Mouse (Mus musculus): ENCODE measurements around the gene Fhit. TPM values are rescaled to one million over a fixed set of nuclear protein-coding genes. Genes with fewer than 3 reads are reported as not detected.
A peak's percentile ranks its signal among the peaks of the same experiment; 100 is the strongest.

Gene Fhit
- polyA plus RNA-seq, 1 experiment from 2014 or later: 7.9 TPM

DNA sequence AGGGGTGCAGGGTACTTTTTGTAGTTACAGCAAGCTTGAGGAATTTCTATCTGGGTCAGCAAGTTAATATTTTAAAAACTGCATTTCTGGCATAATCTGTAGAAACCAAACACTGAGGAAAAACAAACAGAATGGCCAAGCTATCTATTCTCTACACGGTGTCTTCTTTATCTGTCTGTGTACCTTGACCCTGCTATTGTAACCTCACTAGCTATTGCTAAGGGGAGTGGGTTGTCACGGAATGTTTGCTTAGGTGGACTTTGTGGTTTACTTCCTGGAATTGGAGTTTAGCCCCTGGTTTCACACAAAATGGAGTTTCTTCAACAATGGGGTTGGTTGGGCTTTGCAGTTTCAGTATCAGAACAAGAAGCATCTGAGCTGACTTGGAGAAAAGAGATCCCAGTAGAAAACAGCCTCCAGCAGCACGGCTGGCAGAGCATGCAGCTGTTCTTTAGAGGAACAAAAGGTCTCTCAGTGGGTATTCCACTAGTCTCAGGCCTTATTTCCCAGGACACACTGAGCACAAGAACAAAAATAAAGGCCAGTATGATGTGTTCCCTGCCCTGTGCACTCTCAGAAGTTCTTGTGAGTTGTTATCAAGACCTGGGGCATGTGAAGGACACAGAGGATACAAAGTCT, 1540.8 kb downstream of the Fhit start:
- Histone ChIP-seq H3K27me3 (no peaks in the 10 kb centered on the region), H3K4me3 (no peak overlapping the region), H3K27ac (replicated peaks) (no peak overlapping the region), H3K9ac (no peak overlapping the region), H3K4me2 (no peak overlapping the region), H3K36me3 (no peaks in the 10 kb centered on the region), H3K4me1 (replicated peaks) (peaks cover 26% of the 10 kb centered on the region), H3K9me3 (no peaks in the 10 kb centered on the region)
- no peak for ATAC-seq (ENCODE audit: low read depth)
- 13% methylated on average over 3 of the region's 3 CpGs for WGBS

DNA sequence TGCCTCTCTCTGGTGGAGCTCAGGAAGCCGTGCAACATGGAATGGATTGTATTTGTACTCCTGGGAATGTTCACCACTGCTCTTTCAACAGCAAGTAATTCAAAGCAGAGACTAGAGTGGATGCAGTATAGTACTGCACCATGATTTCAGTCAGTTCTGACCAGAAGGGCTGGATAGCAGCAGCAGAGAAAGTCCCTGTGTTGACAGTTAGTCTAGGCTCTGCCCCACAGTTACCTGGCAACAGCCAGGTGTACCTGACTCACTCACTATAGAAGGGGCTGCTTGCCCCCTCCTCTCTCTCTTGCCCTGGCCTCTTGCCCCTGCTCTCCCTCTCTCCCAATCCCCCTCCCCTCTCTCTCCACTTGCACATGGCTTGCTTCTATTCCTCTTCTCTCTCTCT, 1542.0 kb downstream of the Fhit start:
- Histone ChIP-seq H3K36me3 (no peaks in the 10 kb centered on the region), H3K9ac (no peak overlapping the region), H3K4me3 (no peak overlapping the region), H3K27ac (replicated peaks) (no peak overlapping the region), H3K4me1 (replicated peaks) (peaks cover 26% of the 10 kb centered on the region), H3K27me3 (no peaks in the 10 kb centered on the region), H3K4me2 (no peak overlapping the region), H3K9me3 (no peaks in the 10 kb centered on the region)
- 43% methylated on average over 1 of the region's 1 CpGs for WGBS
- peak; percentile 47; the same call in 1 of the 2 replicates for ATAC-seq (ENCODE audit: low read depth)

DNA sequence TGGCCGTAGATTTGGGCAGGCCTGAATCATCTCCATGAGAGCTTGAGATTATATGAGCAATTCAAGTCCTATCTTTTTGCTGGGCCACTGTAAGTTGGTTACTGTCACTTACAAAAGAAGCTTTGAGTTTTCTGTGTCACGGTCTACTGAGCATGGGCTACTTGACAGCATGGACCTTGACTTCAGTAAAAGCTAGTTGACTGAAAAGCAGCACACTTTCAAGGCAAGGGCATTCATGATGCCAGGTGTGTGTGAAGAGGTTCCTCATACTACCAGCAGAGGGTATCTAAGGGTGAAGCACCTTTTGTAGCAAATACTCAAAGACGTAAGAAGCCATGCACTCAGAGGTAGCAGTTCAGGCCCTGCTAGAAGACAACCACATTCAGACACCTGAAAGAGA, 1548.7 kb downstream of the Fhit start:
- WGBS: 94% methylated on average over 3 of the region's 3 CpGs
- no peak overlapping the region for H3K9ac ChIP-seq

DNA sequence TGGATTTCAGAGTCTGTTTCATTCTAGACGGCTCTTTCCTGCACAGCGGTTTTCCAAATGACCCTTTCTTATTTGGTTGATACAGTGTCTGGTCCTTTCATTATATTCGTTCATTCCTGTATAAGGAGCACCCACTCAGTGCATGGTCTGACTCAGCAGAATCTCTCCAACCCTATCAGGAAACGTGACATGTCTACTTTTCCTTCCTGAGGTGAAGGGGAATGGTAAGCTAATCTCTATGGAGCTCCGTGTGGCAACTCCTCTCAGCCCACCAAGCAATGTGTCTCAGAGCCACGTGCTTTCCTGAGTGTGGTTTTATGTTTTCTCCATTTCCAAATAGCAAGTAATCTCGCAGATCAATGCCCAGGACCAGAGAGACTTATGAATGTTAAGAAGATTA, 1552.7 kb downstream of the Fhit start:
- ATAC-seq (ENCODE audit: low read depth): no peak
- WGBS: 80% methylated on average over 7 of the region's 7 CpGs
- no peak overlapping the region for H3K9ac ChIP-seq

More for the DNA sequence above, 1548.7 kb downstream of the Fhit start:
- Histone ChIP-seq H3K4me1 (replicated peaks) (no peaks in the 10 kb centered on the region), H3K27me3 (no peaks in the 10 kb centered on the region), H3K9me3 (no peaks in the 10 kb centered on the region), H3K27ac (replicated peaks) (no peak overlapping the region), H3K36me3 (no peaks in the 10 kb centered on the region), H3K4me3 (no peak overlapping the region), H3K4me2 (no peak overlapping the region)
- no peak for ATAC-seq (ENCODE audit: low read depth)

DNA sequence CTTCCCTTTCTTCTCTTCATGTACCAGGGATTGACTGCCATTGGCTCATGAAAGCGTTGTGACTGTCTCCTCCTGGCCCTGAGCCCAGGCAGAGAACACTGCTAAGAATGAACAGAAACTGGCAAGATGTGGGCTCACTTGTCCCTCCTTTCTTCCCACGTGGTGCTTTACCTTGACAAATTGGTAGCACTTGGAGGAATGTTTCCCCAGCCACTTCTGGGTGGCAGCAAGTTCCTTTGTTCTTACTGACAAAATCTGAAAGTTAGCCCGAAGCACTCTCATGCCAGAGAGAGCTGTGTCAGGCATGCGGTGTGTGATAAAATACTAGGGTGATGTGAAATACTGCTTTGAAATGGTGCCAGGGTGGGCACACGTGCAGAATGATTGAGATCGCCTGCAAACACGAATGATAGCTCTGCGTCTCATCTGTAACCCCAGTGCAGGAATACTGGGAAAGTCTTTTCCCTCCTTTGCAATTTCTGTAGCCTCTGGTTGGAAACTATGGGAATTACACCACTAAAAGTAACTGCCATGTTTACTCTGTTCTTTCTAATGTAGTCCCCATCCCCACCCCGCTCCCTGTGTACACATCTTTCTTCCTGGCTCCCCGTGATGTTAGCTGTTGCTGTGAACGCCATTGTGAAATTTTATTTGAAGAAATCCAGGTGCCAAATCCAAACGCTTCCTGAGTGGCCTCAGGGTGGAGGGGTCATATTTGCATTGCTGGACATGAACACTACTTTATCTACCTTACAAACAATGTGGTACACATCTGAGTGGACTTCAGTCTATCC, 1555.1 kb downstream of the Fhit start:
- H3K4me3 ChIP-seq: no peak overlapping the region
- no peaks in the 10 kb centered on the region for H3K9me3 ChIP-seq
- H3K4me2 ChIP-seq: peak overlapping the region; percentile 20; the same call in 1 of the 2 replicates
- peaks cover 12% of the 10 kb centered on the region; the same call in 1 of the 2 replicates for H3K4me1 ChIP-seq (replicated peaks)
- no peaks in the 10 kb centered on the region for H3K36me3 ChIP-seq
- no peaks in the 10 kb centered on the region; the same call in 1 of the 2 replicates for H3K27me3 ChIP-seq
- no peak overlapping the region for H3K27ac ChIP-seq (replicated peaks)
- no peak overlapping the region for H3K9ac ChIP-seq
- peak; percentile 87 for ATAC-seq (ENCODE audit: low read depth)
- WGBS: 54% methylated on average over 12 of the region's 12 CpGs

More for the DNA sequence above, 1552.7 kb downstream of the Fhit start:
- no peak overlapping the region for H3K4me2 ChIP-seq
- H3K36me3 ChIP-seq: no peaks in the 10 kb centered on the region
- H3K4me1 ChIP-seq (replicated peaks): peaks cover 12% of the 10 kb centered on the region; the same call in 1 of the 2 replicates
- no peaks in the 10 kb centered on the region for H3K9me3 ChIP-seq
- no peak overlapping the region for H3K4me3 ChIP-seq
- no peaks in the 10 kb centered on the region; the same call in 1 of the 2 replicates for H3K27me3 ChIP-seq
- no peak overlapping the region for H3K27ac ChIP-seq (replicated peaks)

DNA sequence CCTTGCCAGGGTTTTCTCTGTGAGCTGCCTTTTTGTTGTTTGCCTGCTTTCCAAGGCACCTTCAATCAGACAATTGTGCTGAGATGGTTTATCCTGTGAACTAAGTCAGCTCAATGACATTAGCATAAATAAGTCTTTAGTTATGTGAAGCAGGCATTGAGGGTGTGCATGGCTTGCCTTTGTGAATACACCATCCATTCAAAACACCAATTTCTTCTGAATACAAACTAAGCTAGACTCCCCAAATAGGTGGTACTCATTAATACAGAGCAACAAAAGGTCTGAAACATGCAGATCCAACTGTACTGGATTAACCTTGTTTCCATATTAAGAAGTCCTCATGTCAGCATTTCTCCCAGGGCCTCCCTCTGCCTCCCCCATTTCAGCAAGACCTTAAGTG, 1561.6 kb downstream of the Fhit start:
- H3K27me3 ChIP-seq: no peaks in the 10 kb centered on the region; the same call in 1 of the 2 replicates

DNA sequence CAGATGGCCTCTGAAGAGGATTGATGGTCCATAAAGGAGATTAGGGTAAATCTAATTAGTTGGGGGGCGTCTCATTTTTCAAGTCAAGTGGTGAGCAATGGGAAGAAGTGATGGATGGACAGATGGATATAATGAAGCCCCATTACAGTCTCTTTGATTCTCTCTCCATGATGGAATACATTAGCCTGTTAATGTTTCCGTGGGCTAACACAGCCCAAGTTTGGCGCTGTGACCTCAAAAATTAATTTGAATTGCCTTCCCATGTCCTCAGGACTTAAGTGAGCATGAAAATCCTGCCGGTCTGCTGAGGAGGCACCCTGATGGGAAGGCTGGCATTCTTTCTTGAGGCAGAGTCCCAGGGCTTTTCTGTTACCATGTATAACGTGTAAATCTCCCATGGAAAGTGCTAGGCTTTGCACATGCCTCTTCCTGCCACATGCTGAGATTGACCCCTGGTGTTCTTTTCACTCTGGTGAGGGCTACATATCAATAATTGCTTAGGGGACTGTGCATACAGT, 1564.3 kb downstream of the Fhit start:
- Histone ChIP-seq H3K4me1 (replicated peaks) (peaks cover 11% of the 10 kb centered on the region), H3K9ac (no peak overlapping the region), H3K36me3 (no peaks in the 10 kb centered on the region), H3K4me2 (no peak overlapping the region), H3K4me3 (no peak overlapping the region), H3K27me3 (no peaks in the 10 kb centered on the region; the same call in 1 of the 2 replicates), H3K9me3 (no peaks in the 10 kb centered on the region), H3K27ac (replicated peaks) (no peak overlapping the region)
- 11% methylated on average over 5 of the region's 5 CpGs for WGBS
- ATAC-seq (ENCODE audit: low read depth): peak; percentile 79

More for the DNA sequence above, 1561.6 kb downstream of the Fhit start:
- no peak overlapping the region for H3K4me3 ChIP-seq
- no peak overlapping the region for H3K9ac ChIP-seq
- peaks cover 11% of the 10 kb centered on the region for H3K4me1 ChIP-seq (replicated peaks)
- ATAC-seq (ENCODE audit: low read depth): no peak
- no peaks in the 10 kb centered on the region for H3K36me3 ChIP-seq
- no peaks in the 10 kb centered on the region for H3K9me3 ChIP-seq
- no peak overlapping the region for H3K4me2 ChIP-seq
- no peak overlapping the region for H3K27ac ChIP-seq (replicated peaks)

DNA sequence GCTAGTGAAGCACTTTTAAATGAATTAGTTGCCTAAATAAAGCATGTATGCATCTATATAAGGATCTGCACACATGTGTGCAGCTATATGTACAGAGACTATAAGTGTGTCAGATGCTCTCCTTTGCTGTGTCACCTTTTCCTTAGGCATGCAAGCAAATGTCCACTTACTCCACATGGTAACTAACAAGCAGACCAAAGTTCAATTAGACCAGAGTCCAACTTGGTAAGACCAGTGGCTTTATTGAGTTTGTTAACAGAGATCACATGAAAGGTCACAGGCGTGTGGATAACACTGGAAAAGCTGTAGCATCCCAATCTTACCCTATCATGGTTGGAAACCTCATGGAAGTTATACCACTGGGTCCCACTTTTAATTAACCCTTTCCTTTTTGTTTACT, 1572.7 kb downstream of the Fhit start:
- H3K4me3 ChIP-seq: no peak overlapping the region
- H3K4me2 ChIP-seq: no peak overlapping the region
- no peak for ATAC-seq (ENCODE audit: low read depth)
- no peaks in the 10 kb centered on the region for H3K27me3 ChIP-seq
- H3K27ac ChIP-seq (replicated peaks): no peak overlapping the region
- no peaks in the 10 kb centered on the region for H3K4me1 ChIP-seq (replicated peaks)
- no peaks in the 10 kb centered on the region for H3K36me3 ChIP-seq
- no peak overlapping the region for H3K9ac ChIP-seq
- H3K9me3 ChIP-seq: no peaks in the 10 kb centered on the region
- 88% methylated on average over 1 of the region's 1 CpGs for WGBS

DNA sequence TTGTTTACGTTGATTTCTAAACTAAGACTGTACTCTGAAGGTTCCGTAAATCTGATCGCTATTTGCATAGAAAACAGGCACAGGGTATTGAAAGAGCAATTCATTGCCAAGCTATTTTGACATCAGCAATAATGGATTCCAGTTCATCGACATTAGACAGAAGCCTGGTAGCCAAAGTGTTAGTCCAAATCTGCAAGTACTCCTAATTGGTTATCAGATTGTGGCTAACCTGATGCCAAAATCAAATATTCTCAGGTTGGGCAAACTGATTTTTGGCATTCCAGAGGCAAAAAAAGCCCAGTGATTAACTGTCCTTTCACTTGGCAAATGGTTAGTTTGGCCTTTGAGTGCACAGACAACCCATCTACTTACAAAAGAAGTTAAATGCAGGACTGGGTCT, 1573.9 kb downstream of the Fhit start:
- Histone ChIP-seq H3K4me3 (no peak overlapping the region), H3K4me1 (replicated peaks) (no peaks in the 10 kb centered on the region), H3K27ac (replicated peaks) (no peak overlapping the region), H3K36me3 (no peaks in the 10 kb centered on the region), H3K4me2 (no peak overlapping the region), H3K27me3 (no peaks in the 10 kb centered on the region), H3K9me3 (no peaks in the 10 kb centered on the region), H3K9ac (no peak overlapping the region)
- no peak for ATAC-seq (ENCODE audit: low read depth)
- WGBS: 90% methylated on average over 4 of the region's 4 CpGs

DNA sequence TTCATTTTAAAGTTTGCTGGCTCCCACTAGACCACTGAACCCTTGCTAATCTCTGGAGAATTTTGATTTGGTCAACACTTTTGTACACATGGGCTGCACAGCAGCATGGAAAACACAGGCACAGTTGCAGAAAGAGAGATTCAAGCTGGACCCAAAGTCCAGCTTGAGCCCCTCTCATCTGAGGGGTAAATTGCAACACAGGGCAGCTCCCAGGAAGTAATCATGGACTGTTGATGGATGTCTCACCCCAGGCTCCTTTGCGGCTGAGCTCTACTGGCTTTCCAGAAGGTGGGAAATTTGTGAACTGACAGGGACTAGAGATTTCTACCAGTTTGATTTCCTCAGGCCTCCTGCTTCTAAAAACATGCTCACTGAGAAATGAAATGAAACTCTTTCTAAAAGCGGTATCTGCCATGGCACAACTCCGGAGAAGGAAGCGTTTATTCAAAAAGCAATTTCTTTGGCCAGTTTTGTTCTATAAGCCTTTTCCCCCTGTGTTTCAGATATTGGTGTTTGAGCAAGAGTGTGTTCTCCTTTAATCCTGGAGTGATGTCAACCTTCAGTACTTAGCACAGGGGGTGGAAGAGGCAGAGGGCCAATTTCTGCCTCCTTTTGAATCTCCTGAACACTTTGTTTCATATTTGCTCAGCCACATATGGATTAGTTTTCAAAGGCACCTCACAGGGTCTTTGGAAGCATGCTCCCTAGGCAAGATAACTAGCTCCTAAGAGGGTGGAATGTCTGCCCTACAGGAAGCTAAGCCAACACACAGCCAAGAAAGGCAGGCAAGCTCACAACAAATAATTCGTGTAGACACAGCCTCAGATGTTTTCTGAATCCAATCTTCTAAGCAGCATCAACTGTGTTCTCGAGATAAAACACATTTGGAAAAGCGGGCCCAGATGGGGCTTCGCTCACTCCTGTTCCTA, 1578.3 kb downstream of the Fhit start:
- no peaks in the 10 kb centered on the region for H3K4me1 ChIP-seq (replicated peaks)
- H3K4me2 ChIP-seq: no peak overlapping the region
- H3K9ac ChIP-seq: no peak overlapping the region
- 86% methylated on average over 8 of the region's 8 CpGs for WGBS
- ATAC-seq (ENCODE audit: low read depth): no peak
- H3K9me3 ChIP-seq: no peaks in the 10 kb centered on the region
- no peaks in the 10 kb centered on the region for H3K27me3 ChIP-seq
- no peak overlapping the region for H3K4me3 ChIP-seq
- no peak overlapping the region for H3K27ac ChIP-seq (replicated peaks)
- no peaks in the 10 kb centered on the region for H3K36me3 ChIP-seq

DNA sequence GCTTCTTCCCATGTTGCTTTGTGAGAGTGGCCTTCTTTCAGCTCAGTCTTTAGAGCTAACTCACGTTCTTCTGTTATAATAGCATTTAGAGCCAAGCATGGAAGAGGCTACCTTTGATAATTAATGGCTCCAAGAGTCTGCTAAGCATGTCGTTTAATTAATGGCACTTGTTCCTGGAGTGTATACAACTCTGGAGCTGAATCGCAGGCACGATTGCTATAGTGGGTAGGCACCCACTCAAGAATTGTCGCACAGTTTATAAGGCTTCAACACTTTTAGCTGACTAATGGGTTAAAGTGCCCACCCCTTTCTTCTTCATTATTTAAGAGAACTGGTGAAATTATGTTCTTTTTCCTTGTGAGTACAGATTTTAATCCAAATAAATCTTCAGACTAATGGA, 1605.5 kb downstream of the Fhit start:
- no peak for ATAC-seq (ENCODE audit: low read depth)
- H3K36me3 ChIP-seq: no peaks in the 10 kb centered on the region
- WGBS: 64% methylated on average over 5 of the region's 5 CpGs
- no peak overlapping the region for H3K27ac ChIP-seq (replicated peaks)
- H3K9ac ChIP-seq: no peak overlapping the region
- no peaks in the 10 kb centered on the region for H3K9me3 ChIP-seq
- H3K4me3 ChIP-seq: no peak overlapping the region
- H3K27me3 ChIP-seq: no peaks in the 10 kb centered on the region
- peaks cover 12% of the 10 kb centered on the region for H3K4me1 ChIP-seq (replicated peaks)
- H3K4me2 ChIP-seq: no peak overlapping the region

Measured in neural tube, embryonic 13.5 days (tissue).